Mouse (Mus musculus): ENCODE data around the gene Rab40c.

- TF ChIP-seq CTCF (IDR thresholded peaks at IDR 0.05; ENCODE audit: low read depth, low read length), result no peak
- no peak for TF ChIP-seq POLR2A (IDR thresholded peaks at IDR 0.05; ENCODE audit: extremely low read depth, insufficient read depth, low read length)
Measured at GRCm38 (mm10) chr17:25961566-25961965, 42.0 kb upstream of the Rab40c start.

Data from liver, adult 2 months (tissue).